16 mouse cellular contexts compared by ENCODE assay signal in genomic region chr13:58189473-58189872, GRCm38 (mm10). TPM values are rescaled to one million over a fixed set of nuclear protein-coding genes. Genes with fewer than 3 reads are reported as not detected.
DNase-seq lines count a peak whose midpoint lies in the region; ATAC-seq lines count a peak whose summit lies in the region.
"Had no signal": no experiment of that assay in that cellular context is flagged by ENCODE, and none has a peak within 500 bp of the region (broad histone marks: within the 10 kb centered on the region; RNA-seq: fewer than 3 reads in every experiment).

No protein-coding gene starts in this region.

- H3K27me3 ChIP-seq in hindbrain, embryonic 15.5 days: no peaks in the 10 kb centered on the region
- no peaks in the 10 kb centered on the region for H3K27me3 ChIP-seq in hindbrain, embryonic 14.5 days (ENCODE audit: control insufficient read depth, insufficient read depth, low read length)
- H3K27me3 ChIP-seq: limb, embryonic 13.5 days; midbrain, embryonic 15.5 days had no signal

- WGBS in hindbrain, embryonic 15.5 days: 83% methylated on average over 5 of the region's 5 CpGs
- WGBS in hindbrain, embryonic 14.5 days: 87% methylated on average over 5 of the region's 5 CpGs

- no peak overlapping the region for H3K4me2 ChIP-seq in hindbrain, embryonic 15.5 days
- H3K4me2 ChIP-seq in hindbrain, embryonic 14.5 days (replicated peaks): no peak overlapping the region
- H3K4me2 ChIP-seq: limb, embryonic 13.5 days; midbrain, embryonic 15.5 days had no signal

- H3K9ac ChIP-seq in hindbrain, embryonic 15.5 days: no peak overlapping the region
- H3K9ac ChIP-seq in hindbrain, embryonic 14.5 days: no peak overlapping the region
- H3K9ac ChIP-seq: limb, embryonic 13.5 days; midbrain, embryonic 15.5 days had no signal

- peaks cover 41% of the 10 kb centered on the region for H3K36me3 ChIP-seq in hindbrain, embryonic 15.5 days
- peaks cover 62% of the 10 kb centered on the region for H3K36me3 ChIP-seq in hindbrain, embryonic 14.5 days (replicated peaks; ENCODE audit: control insufficient read depth, insufficient read depth)

- intact Hi-C loops in left cerebral cortex, postnatal 25 days (cut with DNase I): loop anchor here (10.0 kb wide), 2 partner anchors 85 to 195 kb away; partner anchors contain the start of genes 2210016F16Rik and Gkap1

- no peak overlapping the region for H3K27ac ChIP-seq in hindbrain, embryonic 15.5 days (replicated peaks)
- H3K27ac ChIP-seq in hindbrain, embryonic 14.5 days: no peak overlapping the region
- H3K27ac ChIP-seq: forebrain, embryonic 10.5 days; hindbrain, postnatal 0 days; limb, embryonic 13.5 days; midbrain, embryonic 15.5 days had no signal

- no peak overlapping the region for H3K4me3 ChIP-seq in hindbrain, embryonic 15.5 days
- no peak overlapping the region for H3K4me3 ChIP-seq in hindbrain, embryonic 14.5 days (replicated peaks; ENCODE audit: low read length)
- H3K4me3 ChIP-seq: forebrain, embryonic 10.5 days; limb, embryonic 13.5 days; midbrain, embryonic 15.5 days had no signal

- DNase-seq in hindbrain, embryonic 14.5 days (ENCODE audit: low spot score): no peak
- DNase-seq in right cerebral cortex, adult 18-20 months: peak; percentile 56
- DNase-seq in right cerebral cortex, postnatal 4 days: no peak
- DNase-seq in left cerebral cortex, postnatal 25 days (ENCODE audit: low spot score in 2 of 2): peak; percentile 47 to 80
- DNase-seq in urinary bladder, postnatal 14 days (ENCODE audit: low spot score): no peak
- no peak for DNase-seq in kidney, adult 18-20 months
- DNase-seq in gastrocnemius, adult 18-20 months (ENCODE audit: low spot score): no peak
- DNase-seq: cerebellum, postnatal 10 days; gastrocnemius, postnatal 25 days; kidney, postnatal 14 days; lung, postnatal 36 days had no signal

- ATAC-seq in hindbrain, embryonic 15.5 days (ENCODE audit: low FRiP score, low read depth): peak; percentile 51; the same call in 1 of the 2 replicates
- ATAC-seq in hindbrain, embryonic 14.5 days (ENCODE audit: low FRiP score): no peak
- ATAC-seq: midbrain, embryonic 15.5 days had no signal

- no peaks in the 10 kb centered on the region for H3K9me3 ChIP-seq in hindbrain, embryonic 15.5 days
- H3K9me3 ChIP-seq in hindbrain, embryonic 14.5 days (ENCODE audit: control insufficient read depth, low read length): no peaks in the 10 kb centered on the region
- H3K9me3 ChIP-seq: forebrain, embryonic 10.5 days; limb, embryonic 13.5 days; midbrain, embryonic 15.5 days had no signal

- H3K4me1 ChIP-seq in hindbrain, embryonic 15.5 days (replicated peaks): no peaks in the 10 kb centered on the region; the same call in 1 of the 2 replicates
- no peaks in the 10 kb centered on the region for H3K4me1 ChIP-seq in hindbrain, embryonic 14.5 days (replicated peaks; ENCODE audit: control insufficient read depth, insufficient read depth, low read length)
- H3K4me1 ChIP-seq: forebrain, embryonic 10.5 days; limb, embryonic 13.5 days; midbrain, embryonic 15.5 days had no signal

RNA-seq across cellular contexts. Expression of gene Ubqln1, which starts 26.0 kb away (rescaled TPM):
- 146 and 158 TPM in 2 replicates for polyA plus RNA-seq in hindbrain, embryonic 15.5 days (2015; fragmentation: Nextera tagmentation; extraction: Ambion mirVana)
- polyA plus RNA-seq in hindbrain, embryonic 14.5 days (2014; fragmentation: Nextera tagmentation; extraction: Ambion mirVana): 120 and 149 TPM in 2 replicates
- 100 to 1,000 TPM; 141 TPM for total RNA-seq in left cerebral cortex, postnatal 25 days (2021)
- 10 to 100 TPM; 47.6 to 52.7 TPM for total RNA-seq in gastrocnemius, adult 18-20 months (2021)

RNA-seq across cellular contexts. Expression of gene Idnk, which starts 32.0 kb away (rescaled TPM):
- 54.2 and 55.9 TPM in 2 replicates for polyA plus RNA-seq in hindbrain, embryonic 15.5 days (2015; fragmentation: Nextera tagmentation; extraction: Ambion mirVana)
- polyA plus RNA-seq in hindbrain, embryonic 14.5 days (2014; fragmentation: Nextera tagmentation; extraction: Ambion mirVana): 53.4 and 63.2 TPM in 2 replicates
- 10 to 100 TPM; 28.3 to 30.0 TPM for total RNA-seq in left cerebral cortex, postnatal 25 days (2021)
- 1 to 10 TPM; 5.9 to 7.9 TPM for total RNA-seq in gastrocnemius, adult 18-20 months (2021)

Comparison
In these comparisons a context has a peak if more than half of its experiments do, and no peak if none do; other contexts are left out.
1. DNase-seq: peak in right cerebral cortex, adult 18-20 months (single experiment) and left cerebral cortex, postnatal 25 days (2 of 2); none in hindbrain, embryonic 14.5 days (single experiment), right cerebral cortex, postnatal 4 days (single experiment), urinary bladder, postnatal 14 days (single experiment), kidney, adult 18-20 months (single experiment) and gastrocnemius, adult 18-20 months (single experiment).